Mouse (Mus musculus) kidney, postnatal 0 days (tissue): ENCODE measurements around the gene Tgfbr3. TPM values are rescaled to one million over a fixed set of nuclear protein-coding genes. Genes with fewer than 3 reads are reported as not detected.
A peak's percentile ranks its signal among the peaks of the same experiment; 100 is the strongest.
"Not testable (repeated sequence)": the region's sequence is repeated elsewhere in the genome, so short reads cannot be mapped to it uniquely, and the experiment has no call there.

Experiments
- ATAC-seq: fragments of 200-750 bp; cut with Nextera tagmentation; replicated peaks from 2 replicates; pipeline ENCODE4 v1.8.0; 2017; ENCODE audit warnings: low read depth, moderate number of reproducible peaks, moderate TSS enrichment, moderate library complexity; ENCODE audit not compliant: low FRiP score
- DNase-seq: peaks from one replicate; pipeline ENCODE4 v3.0.0-alpha.2; 2016; ENCODE audit warnings: low spot score
- H3K27ac ChIP-seq: fragments of 300-500 bp; sonication (generic); 2 replicates; pipeline ENCODE4 v1.5.1; 2014; ENCODE audit warnings: mild to moderate bottlenecking
- H3K27me3 ChIP-seq: fragments of 300-500 bp; sonication (generic); 2 replicates; pipeline ENCODE4 v1.6.1; 2014; ENCODE audit warnings: low read length, mixed read lengths; ENCODE audit not compliant: insufficient read depth
- H3K36me3 ChIP-seq: fragments of 300-500 bp; sonication (generic); 2 replicates; pipeline ENCODE4 v1.6.1; 2014; ENCODE audit warnings: low read length, mixed read lengths; ENCODE audit not compliant: insufficient read depth
- H3K4me1 ChIP-seq: fragments of 300-500 bp; sonication (generic); replicated peaks from 2 replicates; pipeline ENCODE4 v1.6.1; 2014; ENCODE audit warnings: antibody characterized with exemption, low read length, mixed read lengths; ENCODE audit not compliant: insufficient read depth
- H3K4me2 ChIP-seq: fragments of 300-500 bp; sonication (generic); 2 replicates; pipeline ENCODE4 v1.6.1; 2014; ENCODE audit warnings: mild to moderate bottlenecking, low read length, moderate library complexity, mixed read lengths
- H3K4me3 ChIP-seq: fragments of 300-500 bp; sonication (generic); replicated peaks from 2 replicates; pipeline ENCODE4 v1.5.1; 2014; ENCODE audit warnings: low read depth, low read length
- H3K9ac ChIP-seq: fragments of 300-500 bp; sonication (generic); 2 replicates; pipeline ENCODE4 v1.6.1; 2014; ENCODE audit warnings: low read depth, low read length
- H3K9me3 ChIP-seq: fragments of 300-500 bp; sonication (generic); replicated peaks from 2 replicates; pipeline ENCODE4 v1.6.1; 2016; ENCODE audit warnings: low read length, inconsistent platforms, mixed read lengths
- CTCF ChIP-seq: IDR thresholded peaks from 2 replicates; pipeline ENCODE4 v1.5.1; 2016; ENCODE audit warnings: antibody characterized with exemption, low read depth, mild to moderate bottlenecking, moderate library complexity
- WGBS: fragments of 180-500 bp; shearing (Covaris S2); extraction: QIAGEN DNeasy Blood & Tissue Kit; methylation state at CpG from one replicate; pipeline ENCODE4 v1.1.7; 2014; 5-methylcytosine and 5-hydroxymethylcytosine counted together
- polyA plus RNA-seq: library from polyadenylated mRNA; unstranded; fragments of >200 nt; fragmentation: Nextera tagmentation; extraction: Ambion mirVana; gene quantifications from 2 replicates; pipeline ENCODE4 v1.2.1, GENCODE M21; 2015

The Tgfbr3 gene
- polyA plus RNA-seq, 1 experiment from 2014 or later: 10.8 TPM

GRCm38 (mm10) chr5:107233366-107234354 is 55.8 kb downstream of the Tgfbr3 start:
- H3K9me3 ChIP-seq: no peaks in the 10 kb centered on the region
- H3K4me1 ChIP-seq: peaks cover 45% of the 10 kb centered on the region
- TF ChIP-seq CTCF: no peak
- H3K36me3 ChIP-seq: no peaks in the 10 kb centered on the region
- 45% methylated on average over 14 of the region's 14 CpGs for WGBS
- H3K9ac ChIP-seq: no peak overlapping the region
- DNase-seq: no peak
- H3K27me3 ChIP-seq: no peaks in the 10 kb centered on the region
- H3K4me3 ChIP-seq: no peak overlapping the region
- ATAC-seq: no peak
- no peak overlapping the region for H3K4me2 ChIP-seq
- H3K27ac ChIP-seq: peak overlapping the region; percentile 32

DNA sequence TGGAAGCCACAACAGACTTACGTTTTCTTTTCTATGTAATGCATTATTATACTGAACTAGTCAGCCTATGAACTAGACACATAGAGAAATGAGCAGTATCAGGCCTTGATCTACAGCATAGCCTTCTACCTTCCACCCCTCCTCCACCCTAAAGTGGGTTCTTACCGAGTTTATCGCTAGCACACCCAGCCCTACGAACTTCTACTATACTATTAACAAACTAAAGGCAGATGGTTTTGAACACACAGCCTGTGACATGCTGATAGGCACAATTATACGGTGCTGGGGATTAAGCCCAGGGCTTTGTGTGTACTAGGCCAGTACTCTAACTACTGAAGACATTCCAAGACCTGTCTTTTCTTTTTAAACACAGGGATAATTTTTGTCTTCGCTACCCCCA is 59.2 kb downstream of the Tgfbr3 start:
- Histone ChIP-seq H3K27ac (no peak overlapping the region), H3K4me3 (no peak overlapping the region), H3K27me3 (no peaks in the 10 kb centered on the region), H3K9ac (no peak overlapping the region), H3K4me1 (peaks cover 18% of the 10 kb centered on the region; the same call in 1 of the 2 replicates), H3K4me2 (no peak overlapping the region), H3K9me3 (no peaks in the 10 kb centered on the region), H3K36me3 (no peaks in the 10 kb centered on the region)
- DNase-seq (no peak), ATAC-seq (no peak)
- no peak for TF ChIP-seq CTCF
- 81% methylated on average over 6 of the region's 6 CpGs for WGBS

DNA sequence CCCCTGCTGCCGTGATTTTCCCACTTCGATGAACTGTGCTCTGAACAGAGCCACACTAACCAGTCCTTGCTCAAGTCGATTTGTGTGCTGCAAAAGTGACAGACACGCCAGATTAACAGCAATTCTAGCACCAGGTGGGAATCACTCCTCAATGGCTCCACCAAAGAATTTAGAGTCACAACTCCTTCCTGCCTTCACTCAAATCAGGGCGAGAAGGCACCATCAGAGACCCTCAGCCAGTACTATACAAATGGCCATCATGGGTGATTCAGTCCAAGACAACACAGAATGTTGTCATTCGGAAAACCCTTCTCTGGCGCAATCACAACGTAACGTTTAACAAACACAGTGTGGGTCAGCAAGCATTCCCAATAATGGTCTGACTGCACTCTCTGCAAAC is 60.4 kb downstream of the Tgfbr3 start:
- no peak for DNase-seq
- no peaks in the 10 kb centered on the region for H3K27me3 ChIP-seq
- H3K4me3 ChIP-seq: no peak overlapping the region
- H3K9me3 ChIP-seq: no peaks in the 10 kb centered on the region
- peaks cover 10% of the 10 kb centered on the region; the same call in 1 of the 2 replicates for H3K4me1 ChIP-seq
- H3K36me3 ChIP-seq: no peaks in the 10 kb centered on the region
- 70% methylated on average over 9 of the region's 9 CpGs for WGBS
- H3K27ac ChIP-seq: no peak overlapping the region
- no peak overlapping the region for H3K4me2 ChIP-seq
- ATAC-seq: no peak
- TF ChIP-seq CTCF: no peak
- H3K9ac ChIP-seq: no peak overlapping the region

- no peak overlapping the region for H3K27ac ChIP-seq
- peaks cover 6% of the 10 kb centered on the region for H3K4me1 ChIP-seq
- H3K4me3 ChIP-seq: no peak overlapping the region
- DNase-seq: no peak
- H3K27me3 ChIP-seq: no peaks in the 10 kb centered on the region
- no peak overlapping the region for H3K9ac ChIP-seq
- no peaks in the 10 kb centered on the region for H3K9me3 ChIP-seq
- H3K4me2 ChIP-seq: no peak overlapping the region
- TF ChIP-seq CTCF: peak; percentile 14; the same call in 1 of the 2 replicates
- H3K36me3 ChIP-seq: no peaks in the 10 kb centered on the region
- ATAC-seq: no peak
Measured at GRCm38 (mm10) chr5:107227580-107227979, 61.8 kb downstream of the Tgfbr3 start.

- DNase-seq (no peak), ATAC-seq (no peak)
- no peak for TF ChIP-seq CTCF
- Histone ChIP-seq H3K36me3 (no peaks in the 10 kb centered on the region), H3K9ac (no peak overlapping the region), H3K4me2 (no peak overlapping the region), H3K4me1 (peaks cover 14% of the 10 kb centered on the region), H3K27ac (no peak overlapping the region), H3K27me3 (no peaks in the 10 kb centered on the region), H3K4me3 (no peak overlapping the region), H3K9me3 (no peaks in the 10 kb centered on the region)
- 77% methylated on average over 7 of the region's 7 CpGs for WGBS
Measured at GRCm38 (mm10) chr5:107224820-107225417, 64.5 kb downstream of the Tgfbr3 start.

- Histone ChIP-seq H3K9me3 (no peaks in the 10 kb centered on the region), H3K27me3 (no peaks in the 10 kb centered on the region), H3K4me2 (no peak overlapping the region), H3K4me3 (no peak overlapping the region), H3K4me1 (peaks cover 14% of the 10 kb centered on the region), H3K9ac (no peak overlapping the region), H3K27ac (peak overlapping the region; percentile 8; the same call in 1 of the 2 replicates), H3K36me3 (no peaks in the 10 kb centered on the region)
- no peak for DNase-seq
- no peak for TF ChIP-seq CTCF
- no peak for ATAC-seq
- WGBS: 68% methylated on average over 5 of the region's 5 CpGs
Measured at GRCm38 (mm10) chr5:107224151-107224550, 65.3 kb downstream of the Tgfbr3 start.

DNA sequence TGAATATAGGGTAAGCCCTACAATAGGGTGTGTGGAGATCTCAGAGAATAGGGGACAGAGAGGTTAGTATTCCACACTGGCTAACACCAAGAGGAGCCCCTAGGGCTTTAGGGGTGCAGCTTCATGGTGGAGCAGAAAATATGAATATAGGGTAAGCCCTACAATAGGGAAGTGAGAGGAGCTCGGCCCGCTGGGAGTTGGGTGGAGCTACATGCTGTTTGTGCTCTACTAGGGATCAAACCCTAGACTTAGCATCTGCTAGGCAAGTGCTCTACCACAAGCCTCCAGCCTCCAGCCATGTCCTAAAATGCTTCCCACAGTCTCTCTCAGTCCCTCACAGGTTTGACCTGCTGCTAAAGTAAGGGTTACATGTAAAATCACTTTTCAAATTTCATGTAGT is 65.9 kb downstream of the Tgfbr3 start:
- H3K4me2 ChIP-seq, H3K4me3 ChIP-seq, ATAC-seq, H3K9ac ChIP-seq, H3K27me3 ChIP-seq, H3K9me3 ChIP-seq, DNase-seq, H3K36me3 ChIP-seq: not testable (repeated sequence)
- WGBS: 94% methylated on average over 2 of the region's 2 CpGs
- Histone ChIP-seq H3K27ac (peak overlapping the region; percentile 37; the same call in 1 of the 2 replicates), H3K4me1 (peaks cover 14% of the 10 kb centered on the region)
